Mouse (Mus musculus) erythroblast, embryonic 14.5 days (primary cell): ENCODE results near the gene Tlx1.

Source experiments
- GATA1 ChIP-seq: IDR thresholded peaks from 2 replicates; pipeline ENCODE4 v1.6.1; 2012; ENCODE audit warnings: low read length, inconsistent platforms, mixed read lengths
- TAL1 ChIP-seq: IDR thresholded peaks from 3 replicates; pipeline ENCODE4 v1.6.1; 2012; ENCODE audit warnings: low read length, inconsistent platforms, mixed read lengths

DNA sequence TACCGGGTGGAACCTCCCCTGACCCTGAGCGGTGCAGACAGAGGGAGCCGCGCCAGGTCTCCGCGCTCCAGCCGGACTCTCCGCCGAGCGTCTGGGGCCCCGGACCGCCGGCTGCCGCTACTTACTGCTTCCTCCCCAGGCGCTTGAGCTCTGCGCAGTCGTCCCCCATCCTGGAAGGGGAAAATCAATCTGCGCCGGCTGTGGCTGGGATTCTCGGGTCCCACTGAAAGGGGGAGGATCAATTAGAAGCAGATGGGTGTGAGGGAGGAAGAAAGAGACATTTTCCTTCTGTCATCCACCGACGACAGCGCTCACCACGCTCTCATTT lies 3.5 kb downstream of the Tlx1 start:
- TF ChIP-seq GATA1 (no peak), TAL1 (no peak)
